Mouse (Mus musculus) intestine, embryonic 16.5 days (tissue): ENCODE results near the gene Fhad1. TPM values are rescaled to one million over a fixed set of nuclear protein-coding genes. Genes with fewer than 3 reads are reported as not detected.

Experiments used
- ATAC-seq: fragments of 200-750 bp; cut with Nextera tagmentation; 2 replicates; pipeline ENCODE4 v1.8.0; 2017; ENCODE audit warnings: moderate TSS enrichment, moderate library complexity
- H3K27ac ChIP-seq: fragments of 300-500 bp; sonication (generic); 2 replicates; pipeline ENCODE4 v1.5.1; 2014; ENCODE audit warnings: mild to moderate bottlenecking, low read length
- H3K27me3 ChIP-seq: fragments of 300-500 bp; sonication (generic); replicated peaks from 2 replicates; pipeline ENCODE4 v1.6.1; 2014; ENCODE audit warnings: low read length, control low read depth, mixed read lengths; ENCODE audit not compliant: control insufficient read depth, insufficient read depth
- H3K36me3 ChIP-seq: fragments of 300-500 bp; sonication (generic); 2 replicates; pipeline ENCODE4 v1.6.1; 2014; ENCODE audit warnings: low read length, control low read depth; ENCODE audit not compliant: control insufficient read depth, insufficient read depth
- H3K4me1 ChIP-seq: fragments of 300-500 bp; sonication (generic); 2 replicates; pipeline ENCODE4 v1.6.1; 2014; ENCODE audit warnings: low read length, control low read depth, mixed read lengths; ENCODE audit not compliant: control insufficient read depth, insufficient read depth
- H3K4me2 ChIP-seq: fragments of 300-500 bp; sonication (generic); 2 replicates; pipeline ENCODE4 v1.6.1; 2014; ENCODE audit warnings: low read depth, low read length, control low read depth
- H3K4me3 ChIP-seq: fragments of 300-500 bp; sonication (generic); 2 replicates; pipeline ENCODE4 v1.5.1; 2014; ENCODE audit warnings: mild to moderate bottlenecking, low read length
- H3K9ac ChIP-seq: fragments of 300-500 bp; sonication (generic); 2 replicates; pipeline ENCODE4 v1.6.1; 2014; ENCODE audit warnings: low read depth, low read length
- H3K9me3 ChIP-seq: fragments of 300-500 bp; sonication (generic); 2 replicates; pipeline ENCODE4 v1.6.1; 2016; ENCODE audit warnings: low read length, control low read depth; ENCODE audit not compliant: control insufficient read depth
- WGBS: fragments of 180-500 bp; shearing (Covaris S2); extraction: QIAGEN DNeasy Blood & Tissue Kit; methylation state at CpG from one replicate; pipeline ENCODE4 v1.1.7; 2014; 5-methylcytosine and 5-hydroxymethylcytosine counted together
- polyA plus RNA-seq: library from polyadenylated mRNA; unstranded; fragments of >200 nt; fragmentation: Nextera tagmentation; extraction: Ambion mirVana; gene quantifications from 2 replicates; pipeline ENCODE4 v1.2.1, GENCODE M21; 2015

The Fhad1 gene
- polyA plus RNA-seq, 1 experiment from 2014 or later: 2.3 TPM

DNA sequence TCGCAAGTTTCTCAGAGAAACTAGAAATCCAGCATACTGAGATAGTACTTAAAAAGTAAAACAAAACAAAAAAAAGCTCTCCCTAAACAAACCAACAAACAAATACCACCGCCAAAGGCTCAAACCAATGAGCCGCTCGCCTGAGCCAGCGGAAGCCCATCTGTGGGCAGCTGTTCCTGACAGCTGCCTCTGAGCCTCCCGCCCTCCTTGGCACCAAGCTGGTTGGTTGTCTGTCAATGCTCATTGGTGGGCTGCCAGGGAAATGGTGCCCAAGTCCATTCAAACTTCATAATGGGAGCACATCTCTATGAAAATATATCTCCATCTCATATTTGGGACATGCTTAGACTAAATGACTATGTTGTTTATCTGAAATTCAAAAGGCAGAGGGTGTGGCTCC, 117.7 kb downstream of the Fhad1 start:
- 81% methylated on average over 6 of the region's 6 CpGs for WGBS
- no peaks in the 10 kb centered on the region for H3K36me3 ChIP-seq
- H3K27ac ChIP-seq: no peak overlapping the region
- no peak overlapping the region for H3K4me2 ChIP-seq
- H3K4me1 ChIP-seq: peaks cover 28% of the 10 kb centered on the region
- ATAC-seq: no peak
- H3K9me3 ChIP-seq: no peaks in the 10 kb centered on the region
- no peak overlapping the region for H3K4me3 ChIP-seq
- H3K27me3 ChIP-seq: no peaks in the 10 kb centered on the region
- no peak overlapping the region for H3K9ac ChIP-seq

DNA sequence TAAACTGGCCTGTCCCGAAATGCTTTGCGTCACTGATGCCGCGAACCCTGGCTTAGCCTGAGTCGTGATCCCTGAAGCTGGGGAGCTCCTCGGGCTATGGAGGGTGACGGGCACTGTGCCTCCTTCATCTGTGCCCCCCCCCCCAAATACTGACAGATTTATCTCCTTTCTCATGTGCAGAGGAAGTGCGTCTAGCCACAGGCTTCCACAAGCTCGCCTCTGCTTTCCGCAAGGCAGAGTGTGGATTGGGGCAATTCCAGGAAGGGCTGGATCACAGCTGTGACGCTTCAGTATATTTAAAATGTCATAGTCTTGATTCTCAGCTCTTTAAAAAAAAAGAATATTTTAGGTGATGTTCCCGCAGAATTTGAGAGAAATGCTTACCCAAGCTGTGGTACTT, 119.1 kb downstream of the Fhad1 start:
- Histone ChIP-seq H3K27ac (no peak overlapping the region), H3K9me3 (no peaks in the 10 kb centered on the region), H3K4me3 (no peak overlapping the region), H3K4me2 (no peak overlapping the region), H3K9ac (peak overlapping the region; percentile 48; the same call in 1 of the 2 replicates), H3K27me3 (no peaks in the 10 kb centered on the region), H3K4me1 (peaks cover 28% of the 10 kb centered on the region), H3K36me3 (no peaks in the 10 kb centered on the region)
- WGBS: 51% methylated on average over 12 of the region's 12 CpGs
- no peak for ATAC-seq

DNA sequence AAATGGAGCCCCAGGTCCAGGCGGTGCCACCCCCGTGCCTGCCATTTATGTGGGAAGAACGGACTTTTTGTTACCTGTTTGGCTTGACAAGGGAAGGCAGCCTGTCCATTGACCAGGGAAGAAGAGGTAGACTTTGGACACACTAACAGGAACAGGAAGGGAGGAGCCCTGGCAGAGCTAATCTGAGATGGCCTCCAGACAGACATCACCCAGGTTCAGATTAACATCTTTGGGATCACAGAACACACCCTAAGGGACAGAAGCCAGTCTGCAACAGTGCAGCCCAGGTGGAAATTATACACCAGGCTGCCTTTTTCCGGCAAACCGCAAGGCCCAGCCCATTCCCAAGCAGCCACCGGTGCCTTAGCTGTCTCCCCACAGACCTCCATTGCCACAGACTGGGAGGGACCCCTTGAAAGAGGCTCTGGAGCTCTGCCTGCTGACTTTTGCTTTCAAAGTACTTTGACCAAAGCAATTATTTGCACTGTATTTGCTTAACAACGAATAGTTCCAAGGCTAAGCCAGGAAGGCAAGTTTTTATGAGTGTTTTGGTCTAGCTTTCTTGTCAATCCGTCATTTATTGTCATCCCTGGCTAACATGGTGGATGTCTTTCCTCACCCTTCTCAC, 121.6 kb downstream of the Fhad1 start:
- no peak overlapping the region for H3K4me2 ChIP-seq
- H3K9me3 ChIP-seq: no peaks in the 10 kb centered on the region
- no peaks in the 10 kb centered on the region for H3K27me3 ChIP-seq
- peak overlapping the region; percentile 49 for H3K27ac ChIP-seq
- no peak overlapping the region for H3K4me3 ChIP-seq
- H3K9ac ChIP-seq: no peak overlapping the region
- peaks cover 20% of the 10 kb centered on the region for H3K4me1 ChIP-seq
- peak; percentile 73 for ATAC-seq
- WGBS: 69% methylated on average over 8 of the region's 8 CpGs
- no peaks in the 10 kb centered on the region for H3K36me3 ChIP-seq

DNA sequence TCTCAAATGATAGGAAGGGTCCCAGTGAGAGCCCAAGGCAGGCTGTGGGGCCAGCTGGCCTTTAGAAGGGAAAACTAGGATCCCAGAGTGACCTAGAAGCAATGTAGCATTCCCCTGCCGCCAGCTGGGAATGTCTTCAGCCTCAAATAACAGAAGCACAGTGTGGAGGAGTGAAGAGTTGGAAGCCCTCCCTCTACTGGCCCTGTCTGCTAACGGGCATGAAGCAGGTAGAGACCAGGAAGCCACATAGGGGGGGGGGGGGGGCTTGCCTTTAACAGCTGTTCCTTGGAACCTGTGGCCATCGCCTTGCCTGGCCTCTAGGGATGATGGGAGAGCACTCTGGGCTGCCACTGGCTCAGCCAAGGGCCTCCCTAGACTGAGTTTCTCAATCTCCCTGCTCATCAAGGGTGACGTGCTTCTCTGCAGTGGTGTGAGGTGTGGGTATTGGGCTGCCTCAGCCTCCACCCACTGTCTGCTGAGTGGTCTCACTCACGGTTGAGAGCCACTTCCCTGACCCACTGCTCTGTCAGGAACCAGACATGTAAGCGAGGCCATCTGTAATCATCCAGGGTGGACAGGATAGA, 128.4 kb downstream of the Fhad1 start:
- Histone ChIP-seq H3K4me3 (no peak overlapping the region), H3K4me1 (peaks cover 6% of the 10 kb centered on the region), H3K27ac (no peak overlapping the region), H3K9ac (no peak overlapping the region), H3K9me3 (no peaks in the 10 kb centered on the region), H3K36me3 (no peaks in the 10 kb centered on the region), H3K27me3 (no peaks in the 10 kb centered on the region), H3K4me2 (no peak overlapping the region)
- no peak for ATAC-seq
- 48% methylated on average over 6 of the region's 6 CpGs for WGBS

DNA sequence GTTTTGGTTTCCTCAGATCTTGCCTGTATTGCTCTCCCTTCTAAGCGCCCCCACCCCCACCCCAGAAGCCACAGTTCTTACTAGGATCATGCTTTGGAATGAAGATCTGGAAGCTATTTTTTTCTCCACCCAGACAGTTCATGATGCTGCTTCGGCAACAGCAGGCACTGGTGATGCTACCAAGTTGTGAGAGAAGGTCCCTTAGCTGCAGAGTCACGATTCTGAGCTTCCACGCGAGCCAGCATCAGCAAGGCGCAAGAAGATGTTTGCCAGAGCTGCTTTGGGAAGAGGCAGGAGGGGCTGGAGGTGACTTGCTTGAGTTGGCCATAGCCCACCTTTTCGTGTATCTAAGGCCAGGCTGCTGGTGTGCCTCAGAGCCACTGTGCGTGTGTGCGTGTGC, 129.4 kb downstream of the Fhad1 start:
- H3K9me3 ChIP-seq: no peaks in the 10 kb centered on the region
- H3K27ac ChIP-seq: no peak overlapping the region
- ATAC-seq: no peak

DNA sequence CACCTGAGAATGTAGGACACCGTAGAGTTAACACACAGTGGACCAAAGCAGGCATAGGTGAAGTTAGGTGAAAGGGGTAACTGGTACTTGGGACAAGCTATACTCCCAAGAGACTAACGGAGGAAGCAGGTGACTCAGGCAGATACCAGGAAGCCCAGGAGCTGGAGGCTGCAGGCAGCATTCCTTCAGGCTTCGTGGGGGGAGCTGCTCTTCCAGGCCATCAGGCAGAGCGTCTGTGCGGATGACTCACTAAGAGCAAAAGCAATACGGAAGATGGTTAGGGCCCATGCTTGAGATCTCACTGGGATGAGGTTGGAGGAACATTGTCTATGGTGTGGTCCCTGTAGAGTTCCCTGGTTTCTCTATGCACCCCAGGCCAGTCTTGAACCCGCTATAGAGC, 132.0 kb downstream of the Fhad1 start:
- no peak overlapping the region for H3K4me3 ChIP-seq
- no peaks in the 10 kb centered on the region for H3K9me3 ChIP-seq
- H3K9ac ChIP-seq: no peak overlapping the region
- 68% methylated on average over 7 of the region's 7 CpGs for WGBS
- H3K36me3 ChIP-seq: no peaks in the 10 kb centered on the region
- no peak overlapping the region for H3K4me2 ChIP-seq
- peaks cover 15% of the 10 kb centered on the region for H3K4me1 ChIP-seq
- ATAC-seq: no peak
- no peak overlapping the region for H3K27ac ChIP-seq
- no peaks in the 10 kb centered on the region for H3K27me3 ChIP-seq

More for the DNA sequence above, 129.4 kb downstream of the Fhad1 start:
- H3K4me1 ChIP-seq: peaks cover 9% of the 10 kb centered on the region
- no peak overlapping the region for H3K4me2 ChIP-seq
- H3K9ac ChIP-seq: no peak overlapping the region
- WGBS: 58% methylated on average over 9 of the region's 9 CpGs
- H3K36me3 ChIP-seq: no peaks in the 10 kb centered on the region
- no peaks in the 10 kb centered on the region for H3K27me3 ChIP-seq
- H3K4me3 ChIP-seq: no peak overlapping the region

DNA sequence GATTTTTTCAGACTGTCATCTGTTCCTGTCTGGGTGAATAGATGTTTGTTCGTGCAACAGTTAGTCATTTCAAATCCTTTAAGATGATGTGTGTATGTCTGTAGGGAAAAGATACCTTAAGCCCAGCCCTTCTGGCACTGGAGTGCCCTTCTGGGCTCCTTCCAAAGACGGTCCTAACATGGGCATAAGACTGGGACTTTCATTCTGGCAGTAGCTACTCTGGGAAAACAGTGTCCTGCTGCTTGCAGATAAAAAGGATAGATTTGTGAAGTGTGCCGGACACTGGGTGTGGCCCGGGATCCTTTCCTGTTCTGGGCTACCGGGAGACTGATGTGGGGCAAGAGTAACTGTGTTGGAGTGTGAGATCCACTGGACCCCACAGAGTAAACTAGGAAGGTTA, 132.9 kb downstream of the Fhad1 start:
- Histone ChIP-seq H3K9ac (no peak overlapping the region), H3K4me2 (no peak overlapping the region), H3K4me1 (peaks cover 15% of the 10 kb centered on the region), H3K36me3 (no peaks in the 10 kb centered on the region), H3K9me3 (no peaks in the 10 kb centered on the region), H3K4me3 (no peak overlapping the region), H3K27ac (no peak overlapping the region), H3K27me3 (no peaks in the 10 kb centered on the region)
- WGBS: 55% methylated on average over 5 of the region's 5 CpGs
- ATAC-seq: no peak

DNA sequence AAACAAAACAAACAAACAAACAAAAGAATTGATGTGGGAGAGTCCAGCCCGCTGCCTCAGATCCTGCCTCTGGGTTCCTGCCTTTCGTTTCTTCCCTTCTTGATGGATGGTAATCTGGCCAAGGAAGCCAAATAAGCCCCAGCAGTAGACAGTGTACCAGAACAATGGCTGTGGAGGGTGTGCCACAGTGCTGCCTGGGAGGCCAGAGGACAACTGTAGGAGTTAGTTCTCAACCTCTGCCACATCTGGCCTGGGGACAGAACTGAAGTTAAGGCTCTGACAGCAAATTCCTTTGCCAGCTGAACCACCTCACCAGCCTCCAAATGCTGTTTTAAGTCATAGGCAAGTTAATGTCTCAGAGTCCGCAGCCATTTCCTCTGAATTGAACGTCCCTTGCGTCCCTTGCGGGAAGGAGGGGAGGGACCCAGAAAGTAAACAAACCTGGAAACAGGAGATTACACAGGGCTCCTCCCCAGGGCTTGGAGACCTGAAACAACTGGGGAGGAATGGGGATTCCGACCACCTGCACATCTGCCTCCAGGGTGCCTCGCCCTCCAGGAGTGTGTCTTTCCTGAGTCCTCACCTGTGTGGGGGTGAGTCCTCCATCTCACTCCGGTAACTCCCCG, 133.5 kb downstream of the Fhad1 start:
- WGBS: 43% methylated on average over 10 of the region's 10 CpGs
- Histone ChIP-seq H3K4me3 (no peak overlapping the region), H3K9ac (no peak overlapping the region), H3K27me3 (no peaks in the 10 kb centered on the region), H3K36me3 (no peaks in the 10 kb centered on the region), H3K27ac (no peak overlapping the region), H3K9me3 (no peaks in the 10 kb centered on the region), H3K4me1 (peaks cover 15% of the 10 kb centered on the region), H3K4me2 (no peak overlapping the region)
- ATAC-seq: no peak

DNA sequence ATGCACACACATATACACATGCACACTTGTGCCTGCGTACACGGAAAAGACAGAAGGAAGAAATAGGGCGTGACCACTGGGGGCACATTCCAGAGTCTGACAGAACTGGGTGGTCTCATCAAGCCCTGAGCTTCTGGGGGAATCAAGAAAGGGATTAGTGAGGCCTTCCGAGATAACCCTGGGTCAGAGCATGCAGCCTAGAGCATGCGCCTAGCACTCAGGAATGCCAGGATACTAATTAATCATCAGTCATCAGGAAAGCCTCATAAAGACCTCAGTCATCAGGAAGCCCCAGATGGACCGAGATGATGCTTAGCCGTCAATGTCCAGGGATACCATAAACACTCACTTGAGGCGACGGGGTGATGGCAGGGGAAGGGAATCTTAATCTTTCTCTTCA, 135.0 kb downstream of the Fhad1 start:
- Histone ChIP-seq H3K9ac (no peak overlapping the region), H3K36me3 (no peaks in the 10 kb centered on the region), H3K4me1 (peaks cover 21% of the 10 kb centered on the region), H3K4me2 (no peak overlapping the region), H3K9me3 (no peaks in the 10 kb centered on the region), H3K27ac (no peak overlapping the region), H3K4me3 (no peak overlapping the region), H3K27me3 (no peaks in the 10 kb centered on the region)
- WGBS: 35% methylated on average over 9 of the region's 9 CpGs
- no peak for ATAC-seq
